Mouse (Mus musculus) G1E (cell line): Measurements from ENCODE around the gene Hoxb3.

ENCODE experiments used
- CTCF ChIP-seq: IDR thresholded peaks from 2 replicates; pipeline ENCODE4 v1.5.1; 2012; ENCODE audit warnings: low read depth, low read length, inconsistent platforms, mixed read lengths
- GATA1 ChIP-seq: IDR thresholded peaks from 2 replicates; pipeline ENCODE4 v1.6.1; 2012; ENCODE audit warnings: borderline replicate concordance, low read length, inconsistent platforms, mixed read lengths

DNA sequence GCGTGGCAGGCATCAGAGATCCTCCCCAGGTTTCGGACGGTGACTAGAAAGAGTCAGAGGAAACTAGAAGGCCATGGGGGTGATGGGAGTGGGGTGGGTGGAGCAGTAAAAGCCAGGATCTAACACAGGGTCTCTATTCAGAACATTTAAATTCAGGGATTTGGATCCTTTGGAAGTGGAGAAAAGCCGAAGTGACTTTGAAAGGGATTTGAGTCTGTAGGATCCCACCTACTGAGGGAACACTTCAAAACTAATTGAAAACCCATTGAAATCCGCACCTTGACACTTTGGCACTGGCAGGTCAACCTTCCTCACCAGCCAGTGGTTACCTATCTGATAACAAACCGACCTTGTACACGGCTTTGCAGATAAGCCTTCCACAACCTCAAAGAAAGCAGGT lies 51.7 kb downstream of the Hoxb3 start:
- TF ChIP-seq GATA1, result no peak
- no peak for TF ChIP-seq CTCF
